Mouse (Mus musculus): ENCODE data around the gene Adgrb3.

DNA sequence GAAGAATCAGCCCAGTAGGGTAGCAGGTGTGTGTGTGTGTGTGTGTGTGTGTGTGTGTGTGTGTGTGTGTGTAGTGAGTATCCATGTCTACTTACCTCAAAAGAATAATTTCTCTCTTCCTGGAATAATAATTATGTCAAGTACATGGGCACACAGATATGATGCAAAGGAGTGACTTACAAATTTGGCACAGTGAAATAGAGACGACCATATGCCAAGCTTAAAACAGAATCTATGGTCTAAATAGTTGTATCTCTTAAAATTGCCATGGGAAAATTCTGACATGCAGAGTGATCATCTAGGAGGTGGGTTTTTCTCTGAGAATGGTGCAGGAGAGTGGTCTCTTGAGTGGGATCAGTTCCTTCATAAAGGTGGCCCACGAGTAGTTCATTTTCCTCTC, 504.1 kb downstream of the Adgrb3 start:
- TF ChIP-seq GATA1 (IDR thresholded peaks at IDR 0.05; ENCODE audit: low read length) (no peak), TAL1 (IDR thresholded peaks at IDR 0.05; ENCODE audit: low read length) (no peak)

Measured in erythroblast, embryonic 14.5 days (primary cell).